Mouse (Mus musculus): ENCODE measurements around the gene Gucy2g.

Gucy2g gene

GRCm38 (mm10) chr19:55241186-55241645, at the start of gene Gucy2g:
Gene Gucy2g, minus strand, starts transcription at chr19:55241236.
- no peak for DNase-seq

DNA sequence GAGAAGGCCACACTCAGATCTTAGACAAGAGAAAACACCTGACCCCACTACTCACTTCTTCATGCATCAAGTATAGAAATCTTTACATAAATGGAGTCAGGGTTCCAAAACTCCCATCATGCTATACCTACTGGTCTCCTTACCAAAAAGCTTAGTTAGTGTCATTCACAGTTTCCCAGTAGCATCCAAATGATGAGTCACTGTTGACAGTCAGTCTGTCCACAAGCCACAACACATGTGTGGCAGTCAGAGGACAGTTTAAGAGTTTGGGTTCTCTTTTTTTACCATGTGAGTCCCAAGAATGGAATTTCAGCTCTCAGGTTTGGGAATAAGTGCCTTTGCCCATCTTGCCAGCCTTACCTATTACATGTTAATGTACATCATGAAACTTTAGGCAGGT, 47.9 kb upstream of the Gucy2g start:
- no peak for DNase-seq

- no peak for DNase-seq
Measured at GRCm38 (mm10) chr19:55286034-55286433, 45.0 kb upstream of the Gucy2g start.

DNA sequence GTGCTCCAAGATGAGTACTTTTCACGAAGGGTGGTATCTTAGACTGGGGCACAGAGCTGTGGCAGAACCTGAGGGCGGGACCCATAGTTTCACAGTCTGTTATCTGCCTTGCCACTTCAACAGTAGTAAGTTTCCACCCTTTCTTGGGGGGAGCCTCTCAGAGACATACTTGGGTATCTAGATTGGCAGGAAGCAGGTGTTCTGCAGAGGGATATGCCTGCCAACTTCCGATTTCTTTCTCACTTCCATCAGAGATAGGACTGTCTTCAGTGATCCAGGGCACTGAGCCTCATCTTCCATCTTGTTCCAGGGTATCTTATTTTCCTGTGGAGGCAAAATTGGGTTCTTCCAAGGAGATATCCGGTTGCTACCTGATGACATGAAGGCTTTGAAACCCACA, 43.1 kb upstream of the Gucy2g start:
- no peak for DNase-seq

- DNase-seq: no peak
Measured at GRCm38 (mm10) chr19:55276770-55277169, 35.7 kb upstream of the Gucy2g start.

DNA sequence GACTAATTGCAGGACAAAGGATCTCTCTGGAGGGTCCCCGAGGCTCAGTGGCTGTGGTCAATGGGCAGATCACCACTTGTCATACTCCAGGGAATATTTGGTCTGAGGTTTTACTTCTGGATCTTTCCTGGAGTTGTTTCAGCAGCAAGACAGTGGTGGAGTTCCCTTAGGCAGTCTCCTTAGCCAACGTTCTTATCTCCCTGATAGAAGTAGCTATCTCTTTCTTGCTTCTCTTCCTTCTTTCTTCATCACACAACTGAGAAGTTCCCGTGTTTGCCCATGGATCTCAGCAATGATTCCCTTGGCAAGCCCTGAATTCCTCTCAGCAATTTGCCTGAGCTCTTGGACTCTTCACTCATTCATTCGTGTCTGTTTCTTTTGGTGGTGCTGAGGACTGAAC, 35.1 kb upstream of the Gucy2g start:
- no peak for DNase-seq

GRCm38 (mm10) chr19:55273340-55273739, 32.3 kb upstream of the Gucy2g start:
- no peak for DNase-seq

DNA sequence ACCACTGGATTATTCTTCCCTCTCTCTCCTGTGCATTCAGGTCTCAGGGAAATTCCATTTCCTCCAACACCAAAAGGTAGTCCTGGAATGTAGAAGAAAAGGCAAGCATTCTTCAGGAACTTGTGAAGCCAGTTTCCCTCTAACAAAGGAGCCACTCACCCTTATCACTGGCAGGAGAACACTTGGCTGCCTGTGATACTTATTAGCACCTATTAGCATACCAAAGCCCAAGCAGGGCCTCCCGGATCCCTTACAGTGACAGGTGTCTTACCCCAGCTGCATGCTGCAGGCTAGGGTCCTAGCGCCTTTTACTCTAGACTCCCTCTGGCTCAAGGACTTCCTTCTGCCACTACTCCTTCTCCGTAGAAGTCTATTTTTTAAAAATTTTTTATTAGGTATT, 30.4 kb upstream of the Gucy2g start:
- DNase-seq: no peak

- DNase-seq: no peak
Measured at GRCm38 (mm10) chr19:55269051-55269450, 28.0 kb upstream of the Gucy2g start.

DNA sequence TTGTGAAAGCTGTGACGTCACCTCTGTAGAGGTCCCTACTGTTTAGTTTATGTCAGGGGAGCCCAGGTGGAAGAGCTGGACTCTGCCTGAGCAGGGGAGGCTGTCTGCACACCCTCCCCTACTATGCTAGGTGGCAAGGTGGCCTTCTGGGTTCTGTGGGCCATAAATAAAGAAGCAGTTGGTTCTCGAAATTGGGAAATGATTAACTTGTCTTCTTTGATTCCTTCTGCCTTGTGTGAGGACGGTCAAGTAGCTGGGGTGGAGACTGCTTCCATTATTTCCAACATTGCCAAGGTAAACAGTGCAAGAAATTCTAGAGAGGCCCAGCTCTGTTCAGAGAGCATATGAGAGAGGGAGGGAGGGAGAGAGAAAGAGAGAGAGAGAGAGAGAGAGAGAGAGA, 27.1 kb upstream of the Gucy2g start:
- DNase-seq: no peak

DNA sequence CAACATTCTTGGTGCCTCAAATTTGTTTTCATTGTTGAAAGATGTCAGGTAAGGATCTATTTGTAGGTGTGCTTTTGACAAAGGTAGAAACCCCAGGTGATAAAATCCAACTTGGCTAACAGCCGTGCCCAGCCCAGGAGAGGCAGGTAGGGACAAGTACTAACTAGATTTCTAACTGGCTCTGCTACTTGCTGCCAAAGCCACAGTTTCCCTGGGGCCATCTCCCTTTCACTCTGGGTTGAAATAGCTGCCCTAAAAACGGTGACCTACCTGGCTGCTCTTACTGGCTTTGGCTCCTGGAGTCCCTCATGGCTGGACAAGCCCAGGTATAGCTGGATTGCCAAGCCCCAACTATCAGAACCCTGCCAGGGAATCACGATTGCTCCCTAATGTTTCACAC, 25.8 kb upstream of the Gucy2g start:
- DNase-seq: no peak

DNA sequence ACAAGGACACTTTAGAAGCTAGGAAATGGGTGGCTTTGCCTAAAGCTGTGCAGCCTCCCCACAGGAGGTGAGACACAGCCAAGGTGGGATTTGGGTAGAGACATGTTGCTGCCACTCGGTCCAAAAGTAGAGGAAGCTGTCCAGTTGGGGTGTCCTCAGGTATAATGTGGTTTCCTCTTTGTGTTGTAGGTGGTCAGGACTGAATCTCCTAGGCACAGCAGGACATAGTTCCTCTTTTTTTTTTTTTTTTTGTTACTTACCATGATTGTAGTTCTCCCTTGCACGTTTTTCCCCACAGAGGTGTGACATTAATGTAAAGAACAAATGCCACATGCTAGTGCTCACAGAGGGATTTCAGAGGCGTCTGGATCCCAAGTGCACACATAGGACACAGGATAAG, 24.2 kb upstream of the Gucy2g start:
- no peak for DNase-seq

DNA sequence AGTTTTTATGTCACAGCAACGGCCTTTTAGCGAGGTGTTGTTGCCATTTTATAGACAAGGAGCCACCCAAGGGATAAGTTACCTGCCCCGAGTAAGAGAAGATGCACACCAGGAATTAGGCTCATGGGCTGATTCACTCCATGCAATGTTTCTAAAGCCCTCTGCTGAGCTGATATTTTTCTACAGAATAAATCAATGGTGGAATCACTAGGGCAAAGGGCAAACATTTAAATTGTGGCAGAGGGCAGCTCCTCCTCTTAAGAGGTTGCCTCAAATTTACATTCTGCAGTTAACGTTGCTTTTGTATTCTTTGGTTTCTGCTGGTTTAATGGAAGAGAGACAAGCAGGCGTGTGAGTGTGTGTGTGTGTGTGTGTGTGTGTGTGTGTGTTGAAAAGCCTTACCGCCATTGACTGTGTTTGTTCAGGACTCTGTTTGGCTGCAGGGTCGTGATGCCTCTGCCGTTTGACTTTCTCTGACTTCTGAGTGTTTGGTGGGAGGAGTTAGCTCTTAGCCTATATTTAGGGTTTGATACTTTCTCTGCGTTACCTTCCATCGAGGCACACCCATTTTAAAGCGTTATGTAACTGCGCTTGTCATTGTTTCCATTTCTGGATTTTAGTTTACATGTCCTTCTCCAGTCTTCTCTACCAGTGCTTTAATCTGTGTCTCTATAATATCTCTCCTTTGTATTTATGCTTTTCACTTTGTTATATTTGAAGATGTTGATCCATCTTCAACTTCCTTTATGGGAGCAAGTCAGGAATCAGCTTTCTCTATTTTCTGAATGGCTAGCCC, 19.6 kb upstream of the Gucy2g start:
- no peak for DNase-seq

DNA sequence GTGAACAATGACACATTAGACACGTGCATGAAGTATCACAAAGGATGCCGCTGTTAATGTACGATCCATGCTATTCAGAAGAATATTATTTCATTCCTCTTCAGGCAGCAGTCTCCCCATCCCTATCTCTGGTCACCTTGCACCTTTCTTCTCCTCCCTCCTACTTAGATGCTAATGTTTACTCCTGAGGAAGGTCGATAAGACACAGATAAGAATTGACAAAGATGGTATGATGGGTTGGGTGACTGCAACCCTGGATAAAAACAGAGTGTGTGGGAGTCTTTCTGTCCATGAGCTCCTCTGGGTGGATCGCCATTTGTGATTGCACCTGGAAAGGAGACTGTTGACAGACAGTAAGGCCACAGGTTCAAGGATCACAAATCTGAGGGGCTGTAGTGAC, 17.5 kb upstream of the Gucy2g start:
- no peak for DNase-seq

- peak; percentile 60 for DNase-seq
Measured at GRCm38 (mm10) chr19:55257656-55258375, 16.8 kb upstream of the Gucy2g start.

- DNase-seq: no peak
Measured at GRCm38 (mm10) chr19:55256156-55256555, 15.1 kb upstream of the Gucy2g start.

DNA sequence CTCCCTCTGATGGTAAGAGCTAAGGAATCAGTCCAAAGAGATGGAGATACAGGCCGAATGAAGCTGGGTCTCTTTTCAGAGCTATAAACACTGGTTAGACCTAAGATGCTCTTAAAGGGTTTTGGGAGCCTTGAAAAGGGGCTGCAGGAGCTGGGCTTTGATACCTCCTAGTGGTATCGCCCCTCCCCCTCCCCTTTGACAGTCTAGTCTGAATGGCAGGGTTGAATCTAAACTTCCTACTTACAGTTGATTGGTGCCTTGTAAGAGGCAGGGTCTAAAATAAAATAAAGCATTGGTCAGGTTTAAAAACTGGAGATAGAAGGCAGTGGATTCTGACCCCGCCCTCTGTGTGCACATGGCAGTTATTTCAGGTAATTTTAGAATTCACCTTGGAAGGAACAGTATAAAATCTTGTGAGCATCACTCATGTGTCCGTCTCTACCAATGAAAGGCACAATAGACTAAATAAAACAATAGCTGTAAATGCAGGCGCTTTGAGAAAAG, 13.5 kb upstream of the Gucy2g start:
- DNase-seq: peak; percentile 48

DNA sequence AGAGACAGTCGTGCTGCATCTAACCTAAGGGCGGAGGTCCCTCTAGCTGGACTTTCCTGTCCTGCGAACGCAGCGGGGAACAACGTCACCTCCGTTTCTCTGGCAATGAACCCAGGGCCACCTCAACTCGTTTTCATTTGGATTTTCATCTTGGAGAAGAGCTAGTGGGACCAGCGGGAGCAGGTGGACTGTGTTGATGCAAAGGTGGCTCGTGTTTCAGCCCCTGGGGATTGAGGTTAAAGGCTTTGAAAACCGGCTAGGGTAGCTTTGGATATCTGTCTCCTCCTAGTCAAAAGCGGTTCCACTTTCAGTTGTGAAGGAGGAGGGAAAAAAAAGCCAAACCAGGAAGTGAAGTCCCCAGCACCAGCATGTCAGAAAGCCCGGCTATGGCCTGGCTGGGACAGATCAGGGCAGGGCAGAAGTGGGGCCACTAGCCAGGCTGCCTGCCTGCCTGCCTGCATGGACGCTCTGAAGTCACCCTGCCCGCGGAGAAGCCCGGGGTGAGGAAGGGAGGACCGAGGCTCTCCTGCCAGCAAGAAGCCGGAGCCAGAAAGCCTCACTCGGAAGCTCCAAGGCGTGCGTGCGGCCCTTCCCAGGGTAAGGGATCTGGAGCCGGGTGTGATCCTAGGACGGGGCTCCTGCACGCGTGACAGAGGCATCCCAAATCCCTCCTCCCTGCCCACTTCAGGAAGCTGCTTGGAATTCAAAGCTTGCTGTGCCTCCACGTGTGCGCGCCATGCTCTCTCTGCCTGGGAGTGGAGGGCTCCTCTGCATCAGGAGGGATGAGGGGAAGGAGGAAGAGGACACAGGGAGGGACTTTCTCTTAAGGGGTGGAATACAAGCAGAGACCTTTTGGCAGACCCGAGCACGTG, 12.8 kb upstream of the Gucy2g start:
- DNase-seq: peak; percentile 74

GRCm38 (mm10) chr19:55253239-55253569, 12.2 kb upstream of the Gucy2g start:
- peak; percentile 39 for DNase-seq

- DNase-seq: no peak
Measured at GRCm38 (mm10) chr19:55251383-55252124, 10.5 kb upstream of the Gucy2g start, which contains the start of gene Acsl5. Gene Acsl5, plus strand, starts transcription at chr19:55251938.

DNA sequence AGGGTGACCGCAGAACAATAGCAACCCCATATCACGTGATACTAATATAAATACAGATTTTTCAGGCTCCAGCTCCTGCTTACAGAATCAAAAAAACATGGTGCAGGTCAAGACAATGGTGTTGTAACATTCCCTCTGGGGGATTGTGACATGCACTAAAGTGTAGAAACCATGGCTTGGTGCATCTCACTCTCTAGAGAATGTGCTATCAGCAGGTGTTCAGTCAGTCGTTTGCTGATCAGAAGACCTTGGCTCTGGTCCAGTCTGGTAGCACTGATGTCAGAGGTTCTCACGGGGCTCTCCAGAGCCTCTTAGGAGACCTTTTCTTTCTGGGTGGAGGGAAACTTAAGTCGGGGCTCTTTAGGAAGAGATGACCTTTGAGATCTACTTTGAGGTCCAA, 9.4 kb upstream of the Gucy2g start:
- no peak for DNase-seq

- no peak for DNase-seq
Measured at GRCm38 (mm10) chr19:55247991-55248520, 7.0 kb upstream of the Gucy2g start.

Measured in lung, postnatal 10 days (tissue).